Mouse (Mus musculus) heart, embryonic 11.5 days (tissue): ENCODE data around the gene Dntt. TPM values are rescaled to one million over a fixed set of nuclear protein-coding genes. Genes with fewer than 3 reads are reported as not detected.
A peak's percentile ranks its signal among the peaks of the same experiment; 100 is the strongest.

Source experiments
- ATAC-seq: fragments of 200-750 bp; cut with Nextera tagmentation; replicated peaks from 2 replicates; pipeline ENCODE4 v1.8.0; 2017; ENCODE audit warnings: moderate library complexity; ENCODE audit not compliant: insufficient number of reproducible peaks, low FRiP score, low TSS enrichment
- H3K27ac ChIP-seq: fragments of 300-500 bp; sonication (generic); 2 replicates; pipeline ENCODE4 v1.5.1; 2014; ENCODE audit warnings: mild to moderate bottlenecking, low read depth, low read length
- H3K27me3 ChIP-seq: fragments of 300-500 bp; sonication (generic); 2 replicates; pipeline ENCODE4 v1.6.1; 2014; ENCODE audit warnings: mild to moderate bottlenecking, low read length, mixed read lengths; ENCODE audit not compliant: control insufficient read depth, insufficient read depth
- H3K36me3 ChIP-seq: fragments of 300-500 bp; sonication (generic); 2 replicates; pipeline ENCODE4 v1.6.1; 2014; ENCODE audit warnings: mild to moderate bottlenecking, low read length, moderate library complexity, mixed read lengths; ENCODE audit not compliant: control insufficient read depth, insufficient read depth
- H3K4me1 ChIP-seq: fragments of 300-500 bp; sonication (generic); 2 replicates; pipeline ENCODE4 v1.6.1; 2014; ENCODE audit warnings: low read length; ENCODE audit not compliant: control insufficient read depth, insufficient read depth
- H3K4me2 ChIP-seq: fragments of 300-500 bp; sonication (generic); 2 replicates; pipeline ENCODE4 v1.6.1; 2014; ENCODE audit warnings: mild to moderate bottlenecking, moderate library complexity
- H3K4me3 ChIP-seq: fragments of 300-500 bp; sonication (generic); 2 replicates; pipeline ENCODE4 v1.5.1; 2014; ENCODE audit warnings: low read depth, low read length
- H3K9ac ChIP-seq: fragments of 300-500 bp; sonication (generic); 2 replicates; pipeline ENCODE4 v1.6.1; 2014; ENCODE audit warnings: mild to moderate bottlenecking, low read depth, low read length, moderate library complexity
- H3K9me3 ChIP-seq: fragments of 300-500 bp; sonication (generic); replicated peaks from 2 replicates; pipeline ENCODE4 v1.6.1; 2016; ENCODE audit warnings: low read length; ENCODE audit not compliant: control insufficient read depth
- WGBS: fragments of 180-500 bp; shearing (Covaris S2); extraction: QIAGEN DNeasy Blood & Tissue Kit; methylation state at CpG from one replicate; pipeline ENCODE4 v1.1.7; 2014; ENCODE audit not compliant: insufficient replicate concordance; 5-methylcytosine and 5-hydroxymethylcytosine counted together
- polyA plus RNA-seq: library from polyadenylated mRNA; unstranded; fragments of >200 nt; fragmentation: Nextera tagmentation; extraction: Ambion mirVana; gene quantifications from 2 replicates; pipeline ENCODE4 v1.2.1, GENCODE M21; 2014

Gene Dntt
- polyA plus RNA-seq, 1 experiment from 2014 or later = not detected

GRCm38 (mm10) chr19:41015951-41016716, 12.9 kb upstream of the Dntt start:
- WGBS = 18% methylated on average over 14 of the region's 14 CpGs
- Histone ChIP-seq H3K4me3 (0 out of 2 replicates have a peak overlapping the region, but pooled peaks have one; percentile 1), H3K9ac (no peak overlapping the region), H3K4me2 (peak overlapping the region; percentile 56), H3K9me3 (no peaks in the 10 kb centered on the region), H3K4me1 (no peaks in the 10 kb centered on the region), H3K27ac (no peak overlapping the region), H3K36me3 (no peaks in the 10 kb centered on the region), H3K27me3 (peaks cover 6% of the 10 kb centered on the region)
- no peak for ATAC-seq

GRCm38 (mm10) chr19:41019164-41019675, 9.9 kb upstream of the Dntt start:
- H3K9me3 ChIP-seq = no peaks in the 10 kb centered on the region
- H3K36me3 ChIP-seq = no peaks in the 10 kb centered on the region
- no peak overlapping the region for H3K27ac ChIP-seq
- peaks cover 2% of the 10 kb centered on the region; the same call in 1 of the 2 replicates for H3K27me3 ChIP-seq
- H3K9ac ChIP-seq = no peak overlapping the region
- 72% methylated on average over 5 of the region's 5 CpGs for WGBS
- no peak overlapping the region for H3K4me2 ChIP-seq
- ATAC-seq = no peak
- no peak overlapping the region for H3K4me3 ChIP-seq
- H3K4me1 ChIP-seq = no peaks in the 10 kb centered on the region

- Histone ChIP-seq H3K4me2 (no peak overlapping the region), H3K9me3 (no peaks in the 10 kb centered on the region), H3K36me3 (no peaks in the 10 kb centered on the region), H3K9ac (no peak overlapping the region), H3K4me3 (no peak overlapping the region), H3K27ac (no peak overlapping the region), H3K27me3 (no peaks in the 10 kb centered on the region), H3K4me1 (no peaks in the 10 kb centered on the region)
- 73% methylated on average over 3 of the region's 3 CpGs for WGBS
- no peak for ATAC-seq
Measured at GRCm38 (mm10) chr19:41020537-41020936, 8.5 kb upstream of the Dntt start.

GRCm38 (mm10) chr19:41022244-41022643, 6.8 kb upstream of the Dntt start:
- Histone ChIP-seq H3K27ac (no peak overlapping the region), H3K9me3 (no peaks in the 10 kb centered on the region), H3K4me2 (no peak overlapping the region), H3K9ac (no peak overlapping the region), H3K4me1 (no peaks in the 10 kb centered on the region), H3K36me3 (no peaks in the 10 kb centered on the region), H3K27me3 (no peaks in the 10 kb centered on the region), H3K4me3 (no peak overlapping the region)
- WGBS = 77% methylated on average over 4 of the region's 4 CpGs
- no peak for ATAC-seq

GRCm38 (mm10) chr19:41026551-41026950, 2.5 kb upstream of the Dntt start:
- Histone ChIP-seq H3K9me3 (no peaks in the 10 kb centered on the region), H3K36me3 (no peaks in the 10 kb centered on the region), H3K27me3 (no peaks in the 10 kb centered on the region), H3K4me1 (no peaks in the 10 kb centered on the region), H3K9ac (no peak overlapping the region), H3K4me2 (no peak overlapping the region), H3K4me3 (no peak overlapping the region), H3K27ac (no peak overlapping the region)
- no peak for ATAC-seq
- WGBS = 75% methylated on average over 8 of the region's 8 CpGs

- WGBS = 78% methylated on average over 5 of the region's 5 CpGs
Measured at GRCm38 (mm10) chr19:41027024-41027423, 2.1 kb upstream of the Dntt start.

GRCm38 (mm10) chr19:41027601-41028000, 1.5 kb upstream of the Dntt start:
- Histone ChIP-seq H3K9ac (no peak overlapping the region), H3K27me3 (no peaks in the 10 kb centered on the region), H3K9me3 (no peaks in the 10 kb centered on the region), H3K4me3 (no peak overlapping the region), H3K27ac (no peak overlapping the region), H3K36me3 (no peaks in the 10 kb centered on the region), H3K4me1 (no peaks in the 10 kb centered on the region), H3K4me2 (no peak overlapping the region)
- no peak for ATAC-seq
- WGBS = 85% methylated on average over 9 of the region's 9 CpGs

More at GRCm38 (mm10) chr19:41027024-41027423, 2.1 kb upstream of the Dntt start:
- no peak for ATAC-seq
- H3K9me3 ChIP-seq = no peaks in the 10 kb centered on the region
- H3K4me3 ChIP-seq = no peak overlapping the region
- H3K9ac ChIP-seq = no peak overlapping the region
- no peak overlapping the region for H3K27ac ChIP-seq
- no peaks in the 10 kb centered on the region for H3K36me3 ChIP-seq
- no peaks in the 10 kb centered on the region for H3K27me3 ChIP-seq
- no peak overlapping the region for H3K4me2 ChIP-seq
- H3K4me1 ChIP-seq = no peaks in the 10 kb centered on the region

GRCm38 (mm10) chr19:41030161-41030560, 1.1 kb downstream of the Dntt start:
- 69% methylated on average over 6 of the region's 6 CpGs for WGBS
- Histone ChIP-seq H3K27me3 (0 out of 2 replicates have a peak, but pooled peaks cover 3% of the 10 kb centered on the region), H3K36me3 (no peaks in the 10 kb centered on the region), H3K4me3 (no peak overlapping the region), H3K27ac (no peak overlapping the region), H3K4me2 (no peak overlapping the region), H3K9ac (no peak overlapping the region), H3K4me1 (no peaks in the 10 kb centered on the region), H3K9me3 (no peaks in the 10 kb centered on the region)
- ATAC-seq = no peak

- Histone ChIP-seq H3K36me3 (no peaks in the 10 kb centered on the region), H3K27ac (no peak overlapping the region), H3K4me2 (no peak overlapping the region), H3K4me3 (no peak overlapping the region), H3K4me1 (no peaks in the 10 kb centered on the region), H3K9me3 (no peaks in the 10 kb centered on the region), H3K9ac (no peak overlapping the region), H3K27me3 (0 out of 2 replicates have a peak, but pooled peaks cover 3% of the 10 kb centered on the region)
- ATAC-seq = no peak
- WGBS = 64% methylated on average over 11 of the region's 11 CpGs
Measured at GRCm38 (mm10) chr19:41031009-41031408, 1.9 kb downstream of the Dntt start.
